Mouse (Mus musculus) C2C12 (cell line): Measurements from ENCODE around the gene Clip1.

Experiments
- CEBPB ChIP-seq: IDR thresholded peaks from one replicate; pipeline ENCODE4 v1.6.1; 2011; ENCODE audit warnings: low read depth, mild to moderate bottlenecking, control low read depth, moderate library complexity
- CTCF ChIP-seq: IDR thresholded peaks from one replicate; pipeline ENCODE4 v1.5.1; 2011; ENCODE audit not compliant: control insufficient read depth, insufficient read depth, insufficient read length
- FOSL1 ChIP-seq: IDR thresholded peaks from one replicate; pipeline ENCODE4 v1.8.0; 2011; ENCODE audit warnings: mild to moderate bottlenecking, low read length; ENCODE audit not compliant: poor library complexity, insufficient read depth, severe bottlenecking
- MAX ChIP-seq: IDR thresholded peaks from one replicate; pipeline ENCODE4 v1.6.1; 2011; ENCODE audit warnings: mild to moderate bottlenecking, control low read depth
- MYOD1 ChIP-seq: IDR thresholded peaks from one replicate; pipeline ENCODE4 v1.6.1; 2011; ENCODE audit warnings: low read depth; ENCODE audit not compliant: control insufficient read depth, insufficient read length
- MYOG ChIP-seq: IDR thresholded peaks from one replicate; pipeline ENCODE4 v1.6.1; 2011; ENCODE audit not compliant: control insufficient read depth, insufficient read length; ENCODE audit errors: extremely low read depth
- USF1 ChIP-seq: IDR thresholded peaks from one replicate; pipeline ENCODE4 v1.6.1; 2011; ENCODE audit warnings: low read depth, mild to moderate bottlenecking, control low read depth, moderate library complexity

GRCm38 (mm10) chr5:123699198-123699597 is 14.8 kb upstream of the Clip1 start:
- TF ChIP-seq CEBPB (no peak), MYOG (no peak), MYOD1 (no peak), CTCF (peak; percentile 55), USF1 (no peak), MAX (no peak), FOSL1 (no peak)
